Mouse (Mus musculus) left cerebral cortex, adult 2 months (tissue): Measurements from ENCODE around the gene Fcgrt. TPM values are rescaled to one million over a fixed set of nuclear protein-coding genes. Genes with fewer than 3 reads are reported as not detected.
A peak's percentile ranks its signal among the peaks of the same experiment; 100 is the strongest.
"Not testable (repeated sequence)": the region's sequence is repeated elsewhere in the genome, so short reads cannot be mapped to it uniquely, and the experiment has no call there.

Experiments used
- DNase-seq, 2 experiments: peaks; one replicate each; pipeline ENCODE4 v3.0.0; 2021 to 2022; ENCODE audit warnings: low spot score in 2 of 2, mixed read lengths in 1 of 2; ENCODE audit errors: extremely low spot score in 1 of 2
- H3K27ac ChIP-seq: fragments of 200-600 bp; 2 replicates; pipeline ENCODE4 v1.8.1; 2022
- H3K4me3 ChIP-seq: fragments of 200-600 bp; 2 replicates; pipeline ENCODE4 v1.8.1; 2022
- CTCF ChIP-seq: fragments of 200-600 bp; IDR thresholded peaks from 2 replicates; pipeline ENCODE4 v1.8.1; 2022; ENCODE audit warnings: antibody characterized with exemption, mild to moderate bottlenecking, moderate library complexity
- intact Hi-C: fragments of 180-260 bp; cut with DNase I; formaldehyde crosslinking; loops from one replicate; pipeline ENCODE4 v1.15.1; 2025
- total RNA-seq, 2 experiments: library from RNA; stranded (reverse); gene quantifications; 2 replicates each; pipeline ENCODE4 v1.2.3; 2021

Fcgrt gene
- total RNA-seq, 2 experiments from 2014 or later = 16.7 to 23.4 TPM

- DNase-seq = peak; percentile 98 to 99
- peak; percentile 72 for TF ChIP-seq CTCF
- intact Hi-C loops = loop anchor here (2.0 to 10.0 kb wide), 3 partner anchors 26 to 274 kb away; partner anchors contain the start of genes Aldh16a1, Pih1d1 and Pnkp
- Histone ChIP-seq H3K4me3 (peak within 1 kb of the TSS; percentile 85), H3K27ac (peak within 1 kb of the TSS; percentile 93)
These were observed 25.1 kb upstream of the Fcgrt start, which contains the start of gene Rpl13a for GRCm38 (mm10) chr7:45128624-45129246. TSS of gene Rpl13a (minus strand) at chr7:45128761.

DNA sequence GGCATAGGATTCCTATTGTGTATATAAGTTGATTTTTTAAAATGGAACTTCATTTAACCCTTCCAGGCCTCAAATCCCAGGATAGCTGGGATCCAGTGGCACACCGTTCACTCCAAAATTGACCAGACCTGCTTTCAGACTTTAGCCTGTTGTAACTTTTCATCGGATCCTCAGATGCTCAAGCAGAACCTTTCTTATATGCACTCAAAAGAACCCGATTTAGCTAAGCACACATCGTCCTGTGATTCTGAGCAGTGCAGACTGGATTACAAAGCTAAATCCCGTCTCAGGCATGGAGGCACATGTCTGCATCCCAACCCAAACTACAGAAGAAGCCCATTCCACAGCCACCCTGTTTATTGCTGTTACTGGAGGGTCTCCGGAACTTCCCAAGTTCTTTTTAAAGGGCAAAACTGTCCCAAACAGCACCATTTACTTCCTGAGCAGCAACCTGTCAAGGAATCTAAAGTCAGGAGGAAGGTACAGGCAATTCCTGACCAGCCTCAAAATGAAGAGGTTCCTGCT, 24.1 kb upstream of the Fcgrt start:
- Histone ChIP-seq H3K27ac (peak overlapping the region; percentile 93), H3K4me3 (peak overlapping the region; percentile 85)
- intact Hi-C loops = loop anchor here (2.0 to 10.0 kb wide), 3 partner anchors 27 to 273 kb away; partner anchors contain the start of genes Aldh16a1, Pih1d1 and Pnkp
- no peak for TF ChIP-seq CTCF
- DNase-seq = no peak

- peak; percentile 31 for TF ChIP-seq CTCF
- peak overlapping the region; percentile 93; the same call in 1 of the 2 replicates for H3K27ac ChIP-seq
- peak overlapping the region; percentile 85 for H3K4me3 ChIP-seq
- no peak for DNase-seq
- intact Hi-C loops = loop anchor here (10.0 kb wide), 1 partner anchor 272 kb away; the partner anchor contains the start of gene Pnkp
These were observed 23.4 kb upstream of the Fcgrt start for GRCm38 (mm10) chr7:45126844-45127699.

GRCm38 (mm10) chr7:45126147-45126843, 22.6 kb upstream of the Fcgrt start:
- no peak for TF ChIP-seq CTCF
- no peak for DNase-seq
- Histone ChIP-seq H3K27ac (no peak overlapping the region), H3K4me3 (no peak overlapping the region)
- intact Hi-C loops = loop anchor here (10.0 kb wide), 1 partner anchor 271 kb away; the partner anchor contains the start of gene Pnkp

DNA sequence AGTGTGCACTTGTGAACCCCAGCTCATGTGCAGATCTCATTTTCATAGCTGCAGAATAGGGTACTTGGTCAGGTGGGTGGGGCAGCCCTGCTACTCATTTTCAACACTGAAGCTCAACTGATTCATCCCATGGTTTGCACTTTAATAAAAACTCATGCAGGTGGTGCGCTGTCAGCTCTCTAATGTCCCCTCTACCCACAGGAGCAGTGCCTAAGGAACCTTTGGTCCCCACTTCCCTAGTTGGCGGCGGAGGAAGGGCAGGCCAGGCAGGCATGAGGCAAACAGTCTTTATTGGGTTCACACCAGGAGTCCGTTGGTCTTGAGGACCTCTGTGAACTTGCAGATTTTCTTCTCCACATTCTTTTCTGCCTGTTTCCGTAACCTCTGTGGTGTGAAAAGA, 22.0 kb upstream of the Fcgrt start:
- intact Hi-C loops = loop anchor here (10.0 kb wide), 1 partner anchor 271 kb away; the partner anchor contains the start of gene Pnkp

DNA sequence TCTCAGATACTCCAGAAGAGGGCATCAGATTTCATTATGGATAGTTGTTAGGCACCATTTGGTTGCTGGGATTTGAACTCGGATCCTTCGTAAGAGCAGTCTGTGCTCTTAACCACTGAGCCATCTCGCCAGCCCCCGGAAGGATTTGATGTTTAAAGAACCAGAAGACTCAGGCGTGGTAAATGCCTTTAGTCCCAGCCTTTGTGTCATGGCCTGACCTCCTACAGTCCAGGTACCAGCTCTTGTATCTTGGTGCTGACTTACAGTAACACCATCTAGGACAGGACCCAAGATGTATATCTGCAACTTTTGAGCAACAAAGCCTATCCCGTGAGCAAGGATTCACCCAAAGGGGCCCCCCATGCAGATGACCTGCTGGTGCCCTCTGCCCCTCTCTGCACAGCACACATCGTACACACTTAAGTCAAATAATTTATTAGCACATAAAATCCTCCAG, 21.5 kb upstream of the Fcgrt start:
- TF ChIP-seq CTCF = peak; percentile 36
- DNase-seq = no peak
- Histone ChIP-seq H3K4me3 (no peak overlapping the region), H3K27ac (no peak overlapping the region)
- intact Hi-C loops = loop anchor here (10.0 kb wide), 1 partner anchor 270 kb away; the partner anchor contains the start of gene Pnkp

More for the DNA sequence above, 22.0 kb upstream of the Fcgrt start:
- H3K4me3 ChIP-seq, H3K27ac ChIP-seq, DNase-seq: not testable (repeated sequence)

DNA sequence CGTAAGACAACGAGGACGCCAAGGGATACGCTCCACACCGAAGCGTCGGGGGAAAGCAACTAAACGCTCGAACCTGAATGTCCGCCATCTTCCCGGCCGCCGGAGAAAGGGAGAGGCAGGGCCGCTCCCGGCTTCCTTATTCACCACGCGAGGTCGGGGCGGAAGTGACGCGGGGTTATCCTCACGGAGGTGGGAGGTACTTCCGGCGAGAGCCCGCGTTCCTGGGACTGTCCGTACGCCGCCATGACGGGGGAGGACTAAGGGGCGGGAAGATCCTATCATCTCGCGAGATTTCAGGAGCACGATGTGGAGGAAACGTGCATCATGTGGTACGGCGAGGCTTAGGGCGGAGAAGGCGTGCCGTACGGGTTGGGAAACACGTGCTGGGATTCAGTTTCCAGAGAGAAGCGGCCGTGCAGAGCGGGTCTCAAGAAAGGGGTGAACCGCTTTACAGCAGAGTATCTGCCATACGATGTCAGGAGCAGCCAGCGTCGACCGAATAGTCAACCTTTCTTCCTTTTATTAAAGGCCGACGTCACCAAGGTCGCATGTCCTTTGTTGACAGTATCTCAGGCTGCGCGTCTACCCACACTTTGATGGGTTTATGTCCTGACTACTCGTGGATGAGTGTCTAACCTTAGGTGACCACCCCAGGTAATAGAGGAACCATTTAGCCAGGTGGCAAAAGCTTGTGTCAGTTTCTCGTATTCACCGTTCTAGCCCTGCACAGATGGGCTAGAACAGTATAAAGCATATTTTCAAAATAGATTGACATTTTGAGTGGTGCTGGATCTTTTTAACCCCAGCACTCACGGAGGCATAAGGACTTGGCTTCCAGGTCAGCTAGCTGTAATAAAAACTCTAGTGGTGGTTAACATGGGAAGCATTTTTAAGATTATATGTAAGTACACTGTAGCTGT, 20.8 kb upstream of the Fcgrt start, which contains the start of gene Rps11:
TSS of gene Rps11 (minus strand) at position 216 of the 920 bp plus-strand sequence.
- TF ChIP-seq CTCF = no peak
- peak; percentile 99 for DNase-seq
- Histone ChIP-seq H3K27ac (peak within 1 kb of the TSS; percentile 92), H3K4me3 (peak within 1 kb of the TSS; percentile 96)
- intact Hi-C loops = loop anchor here (10.0 kb wide), 1 partner anchor 270 kb away; the partner anchor contains the start of gene Pnkp

GRCm38 (mm10) chr7:45123186-45123570, 19.5 kb upstream of the Fcgrt start:
- intact Hi-C loops = loop anchor here (10.0 kb wide), 1 partner anchor 268 kb away; the partner anchor contains the start of gene Pnkp

DNA sequence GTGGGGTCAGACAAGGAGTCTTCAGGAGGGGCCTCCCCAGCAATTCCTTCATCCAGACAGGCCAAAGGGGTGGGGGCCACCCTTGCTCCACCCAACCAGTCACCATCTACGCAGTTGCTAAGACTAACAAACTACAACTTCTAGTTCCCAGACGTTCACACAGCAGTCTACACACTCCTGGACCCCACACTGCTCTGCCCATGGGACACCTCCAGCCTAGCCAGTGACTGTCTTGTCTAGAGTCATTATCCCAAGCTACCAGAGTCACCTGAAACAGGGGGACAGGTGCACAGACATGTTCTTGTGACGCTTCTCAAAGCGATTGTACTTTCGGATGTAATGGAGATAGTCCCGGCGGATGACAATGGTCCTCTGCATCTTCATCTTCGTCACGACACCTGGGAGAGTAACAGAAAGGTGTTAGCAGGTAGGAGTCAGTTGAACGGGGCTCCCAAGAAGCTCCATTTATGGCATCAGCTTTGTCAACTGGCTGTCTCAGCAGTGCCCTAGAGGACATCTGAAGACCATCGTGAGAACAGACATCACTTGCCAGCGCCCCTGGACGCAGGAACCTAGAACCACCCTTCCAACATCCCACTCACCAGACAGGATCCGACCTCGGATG, 19.0 kb upstream of the Fcgrt start:
- no peak for DNase-seq
- intact Hi-C loops = loop anchor here (10.0 kb wide), 1 partner anchor 268 kb away; the partner anchor contains the start of gene Pnkp
- no peak for TF ChIP-seq CTCF
- Histone ChIP-seq H3K27ac (no peak overlapping the region; the same call in 1 of the 2 replicates), H3K4me3 (peak overlapping the region; percentile 96)

More at GRCm38 (mm10) chr7:45123186-45123570, 19.5 kb upstream of the Fcgrt start:
- H3K27ac ChIP-seq = peak overlapping the region; percentile 92
- TF ChIP-seq CTCF = no peak
- DNase-seq = no peak
- H3K4me3 ChIP-seq = peak overlapping the region; percentile 96
